Mouse (Mus musculus) liver, embryonic 14.5 days (tissue): ENCODE measurements at regions not wholly inside any gene's neighbourhood (a gene's known extent, or its start where the extent isn't known, plus 50 kb on each side); places are given as distances from the start of the nearest gene placed in this dataset.
"Not testable (repeated sequence)": the region's sequence is repeated elsewhere in the genome, so short reads cannot be mapped to it uniquely, and the experiment has no call there.

Source experiments
- CTCF ChIP-seq: IDR thresholded peaks from 2 replicates; pipeline ENCODE4 v1.5.1; 2016; ENCODE audit warnings: antibody characterized with exemption, low read depth, control low read depth
- EP300 ChIP-seq: IDR thresholded peaks from 2 replicates; pipeline ENCODE4 v1.6.1; 2016; ENCODE audit warnings: antibody characterized with exemption, low read depth

GRCm38 (mm10) chr14:52752159-52752558 lies 256.6 kb upstream of the Olfr1507 start:
- TF ChIP-seq CTCF, EP300: not testable (repeated sequence)
